Mouse (Mus musculus) cerebellum, postnatal 4 days (tissue): ENCODE results near the gene App.

Experiments used
- DNase-seq, 2 experiments: peaks; one replicate each; pipeline ENCODE4 v3.0.0; 2022; ENCODE audit warnings: low spot score in 2 of 2, mixed read lengths in 1 of 2

The App gene

GRCm38 (mm10) chr16:84973446-84974175 lies 200.0 kb downstream of the App start:
- DNase-seq, result no peak

- DNase-seq, result no peak
These were observed 201.8 kb downstream of the App start for GRCm38 (mm10) chr16:84971535-84972330.

- no peak for DNase-seq
These were observed 204.5 kb downstream of the App start for GRCm38 (mm10) chr16:84969026-84969425.

- DNase-seq, result no peak
These were observed 206.6 kb downstream of the App start for GRCm38 (mm10) chr16:84966983-84967382.

GRCm38 (mm10) chr16:84966096-84966495 lies 207.5 kb downstream of the App start:
- DNase-seq, result no peak

GRCm38 (mm10) chr16:84963960-84964359 lies 209.6 kb downstream of the App start:
- no peak for DNase-seq

- DNase-seq, result no peak
These were observed 210.0 kb downstream of the App start for GRCm38 (mm10) chr16:84963527-84963926.

GRCm38 (mm10) chr16:84957253-84957652 lies 216.3 kb downstream of the App start:
- no peak for DNase-seq

- no peak for DNase-seq
These were observed 216.9 kb downstream of the App start for GRCm38 (mm10) chr16:84956690-84957089.

- no peak for DNase-seq
These were observed 217.7 kb downstream of the App start for GRCm38 (mm10) chr16:84955840-84956239.

GRCm38 (mm10) chr16:84955204-84955839 lies 218.2 kb downstream of the App start:
- peak; percentile 86 to 89 for DNase-seq

GRCm38 (mm10) chr16:84931024-84931423 lies 242.5 kb downstream of the App start:
- DNase-seq, result no peak

GRCm38 (mm10) chr16:84927827-84928226 lies 245.7 kb downstream of the App start:
- DNase-seq, result no peak

- no peak for DNase-seq
These were observed 253.8 kb downstream of the App start for GRCm38 (mm10) chr16:84919649-84920308.

- no peak for DNase-seq
These were observed 254.5 kb downstream of the App start for GRCm38 (mm10) chr16:84919087-84919486.

GRCm38 (mm10) chr16:84916772-84917171 lies 256.8 kb downstream of the App start:
- no peak for DNase-seq

- no peak for DNase-seq
These were observed 261.9 kb downstream of the App start for GRCm38 (mm10) chr16:84911477-84912165.

GRCm38 (mm10) chr16:84902995-84903394 lies 270.6 kb downstream of the App start:
- DNase-seq, result no peak
